Mouse (Mus musculus) liver, adult 2 months (tissue): ENCODE measurements around the gene Isca2.

ENCODE experiments used
- CTCF ChIP-seq: fragments of 200-500 bp; IDR thresholded peaks from 2 replicates; pipeline ENCODE4 v1.5.1; 2011; ENCODE audit warnings: low read depth, low read length, control low read depth
- POLR2A ChIP-seq: fragments of 200-500 bp; IDR thresholded peaks from 2 replicates; pipeline ENCODE4 v1.6.1; 2011; ENCODE audit warnings: low read length, control low read depth; ENCODE audit not compliant: insufficient read depth; ENCODE audit errors: extremely low read depth

DNA sequence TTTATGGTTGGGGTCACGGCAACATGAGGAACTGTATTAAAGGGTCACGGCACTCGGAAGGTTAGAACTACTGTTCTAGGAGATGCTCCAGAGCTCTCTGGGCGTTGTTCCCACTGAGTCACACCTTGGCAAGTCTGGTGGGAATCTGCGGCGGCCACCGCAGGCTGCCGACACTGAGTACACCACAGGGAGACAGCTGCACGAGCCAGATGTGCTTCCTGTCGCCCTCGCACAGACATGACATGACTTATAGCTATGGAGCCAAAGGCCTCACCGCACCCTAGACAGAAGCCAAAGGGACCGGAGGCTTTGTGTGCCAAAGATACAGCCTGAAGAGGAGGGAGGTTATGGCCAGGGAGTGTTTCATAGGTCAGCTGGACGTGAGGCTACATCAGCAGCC, 22.4 kb upstream of the Isca2 start:
- no peak for TF ChIP-seq POLR2A
- no peak for TF ChIP-seq CTCF
